25 mouse cellular contexts compared by ENCODE assay signal in genomic region chr10:83000721-83001120, GRCm38 (mm10). TPM values are rescaled to one million over a fixed set of nuclear protein-coding genes. Genes with fewer than 3 reads are reported as not detected.
DNase-seq lines count a peak whose midpoint lies in the region; ATAC-seq and TF ChIP-seq lines count a peak whose summit lies in the region.
"Had no signal": no experiment of that assay in that cellular context is flagged by ENCODE, and none has a peak within 500 bp of the region (broad histone marks: within the 10 kb centered on the region; RNA-seq: fewer than 3 reads in every experiment).

No protein-coding gene starts in this region.

- no peak for TF ChIP-seq CTCF in kidney, postnatal 0 days (IDR thresholded peaks at IDR 0.05; ENCODE audit: low read depth)
- no peak for TF ChIP-seq CTCF in olfactory bulb, adult 2 months (IDR thresholded peaks at IDR 0.05; ENCODE audit: insufficient read depth, low read depth, low read length)

- no peaks in the 10 kb centered on the region for H3K27me3 ChIP-seq in kidney, postnatal 0 days (ENCODE audit: insufficient read depth, low read length)
- no peaks in the 10 kb centered on the region for H3K27me3 ChIP-seq in kidney, embryonic 14.5 days (ENCODE audit: control insufficient read depth, insufficient read depth, low read length)
- H3K27me3 ChIP-seq: embryonic facial prominence, embryonic 13.5 days; embryonic facial prominence, embryonic 15.5 days; forebrain, embryonic 12.5 days; Patski had no signal

- no peaks in the 10 kb centered on the region for H3K36me3 ChIP-seq in kidney, postnatal 0 days (ENCODE audit: insufficient read depth, low read length)
- H3K36me3 ChIP-seq in kidney, embryonic 14.5 days (ENCODE audit: control insufficient read depth, insufficient read depth, low read length), result no peaks in the 10 kb centered on the region
- H3K36me3 ChIP-seq: embryonic facial prominence, embryonic 13.5 days; embryonic facial prominence, embryonic 15.5 days had no signal

- peaks cover 16% of the 10 kb centered on the region; the same call in 1 of the 2 replicates for H3K4me1 ChIP-seq in kidney, postnatal 0 days (replicated peaks; ENCODE audit: insufficient read depth, low read length)
- peaks cover 21% of the 10 kb centered on the region for H3K4me1 ChIP-seq in kidney, embryonic 14.5 days (ENCODE audit: control insufficient read depth, insufficient read depth, low read length)
- H3K4me1 ChIP-seq in olfactory bulb, adult 2 months (ENCODE audit: control insufficient read depth, insufficient read depth, low read length), result peaks cover 51% of the 10 kb centered on the region

- no peak overlapping the region for H3K27ac ChIP-seq in kidney, postnatal 0 days
- no peak overlapping the region for H3K27ac ChIP-seq in kidney, embryonic 14.5 days (ENCODE audit: low read depth, low read length)
- peak overlapping the region; percentile 67; the same call in 1 of the 2 replicates for H3K27ac ChIP-seq in olfactory bulb, adult 2 months (ENCODE audit: insufficient read depth, low read depth, low read length)
- H3K27ac ChIP-seq: embryonic facial prominence, embryonic 13.5 days; embryonic facial prominence, embryonic 15.5 days; forebrain, embryonic 10.5 days; forebrain, embryonic 12.5 days had no signal

- ATAC-seq in kidney, postnatal 0 days (replicated peaks; ENCODE audit: low FRiP score, low read depth), result 0 out of 2 replicates have a peak, but pooled peaks have one; percentile 5
- ATAC-seq in kidney, embryonic 14.5 days (ENCODE audit: low FRiP score, low TSS enrichment), result no peak
- ATAC-seq: activated CD4-positive, CD25-positive, alpha-beta regulatory T cell, adult 4 months; forebrain, embryonic 14.5 days; forebrain, embryonic 16.5 days; Patski had no signal

- no peak for DNase-seq in kidney, postnatal 0 days (ENCODE audit: low spot score)
- DNase-seq in 3134 (ENCODE audit: extremely low read depth, insufficient read length, low spot score) (peak; percentile 46), 3T3-L1 (ENCODE audit: low read depth, low spot score) (peak; percentile 65)
- DNase-seq in ovary, postnatal 36 days (ENCODE audit: low spot score), result no peak
- DNase-seq in cerebellum, postnatal 10 days, result no peak
- DNase-seq: adrenal gland, adult 8-10 months; adrenal gland, postnatal 14 days; adrenal gland, postnatal 36 days; cerebellum, adult 11-12 months; cerebellum, adult 2 months; cerebellum, adult 9-10 months; cerebellum, postnatal 14 days; cerebellum, postnatal 36 days; embryo, embryonic 11 days had no signal

- no peak overlapping the region for H3K4me3 ChIP-seq in kidney, postnatal 0 days (replicated peaks; ENCODE audit: low read depth, low read length)
- H3K4me3 ChIP-seq in kidney, embryonic 14.5 days (ENCODE audit: low read length), result no peak overlapping the region
- no peak overlapping the region for H3K4me3 ChIP-seq in olfactory bulb, adult 2 months (ENCODE audit: insufficient read depth, low read depth, low read length)
- H3K4me3 ChIP-seq: embryonic facial prominence, embryonic 13.5 days; embryonic facial prominence, embryonic 15.5 days; erythroblast, embryonic 14.5 days; forebrain, embryonic 10.5 days; forebrain, embryonic 12.5 days had no signal

- no peak overlapping the region for H3K4me2 ChIP-seq in kidney, postnatal 0 days (ENCODE audit: low read length)
- H3K4me2 ChIP-seq in kidney, embryonic 14.5 days (replicated peaks; ENCODE audit: low read depth, low read length), result no peak overlapping the region
- H3K4me2 ChIP-seq: embryonic facial prominence, embryonic 13.5 days; embryonic facial prominence, embryonic 15.5 days; forebrain, embryonic 12.5 days had no signal

- WGBS in kidney, postnatal 0 days, result 92% methylated on average over 2 of the region's 2 CpGs
- WGBS in kidney, embryonic 14.5 days, result 90% methylated on average over 2 of the region's 2 CpGs
- WGBS in olfactory bulb, adult 2 months, result 93% methylated on average over 2 of the region's 2 CpGs

- no peak for TF ChIP-seq POLR2A in olfactory bulb, adult 2 months (IDR thresholded peaks at IDR 0.05; ENCODE audit: insufficient read depth, low read depth, low read length)

- H3K9ac ChIP-seq in kidney, postnatal 0 days (ENCODE audit: low read depth, low read length), result no peak overlapping the region
- no peak overlapping the region for H3K9ac ChIP-seq in kidney, embryonic 14.5 days (ENCODE audit: low read depth, low read length)
- H3K9ac ChIP-seq: embryonic facial prominence, embryonic 15.5 days; forebrain, embryonic 12.5 days had no signal

- no peaks in the 10 kb centered on the region for H3K9me3 ChIP-seq in kidney, postnatal 0 days (replicated peaks; ENCODE audit: low read length)
- no peaks in the 10 kb centered on the region for H3K9me3 ChIP-seq in kidney, embryonic 14.5 days (ENCODE audit: control insufficient read depth, low read length)
- H3K9me3 ChIP-seq: embryonic facial prominence, embryonic 13.5 days; embryonic facial prominence, embryonic 15.5 days; forebrain, embryonic 10.5 days; forebrain, embryonic 12.5 days had no signal

RNA-seq across cellular contexts. Expression of gene Chst11, which starts 15.4 kb away (rescaled TPM):
- 2.7 and 2.9 TPM in 2 replicates for polyA plus RNA-seq in kidney, postnatal 0 days (2015; fragmentation: Nextera tagmentation; extraction: Ambion mirVana)
- 4.5 and 5.4 TPM in 2 replicates for polyA plus RNA-seq in kidney, embryonic 14.5 days (2014; fragmentation: Nextera tagmentation; extraction: Ambion mirVana)
- not detected in 2 replicates for polyA plus RNA-seq in olfactory bulb, adult 2 months (2012; ENCODE audit: insufficient read depth, insufficient read length, low replicate concordance, missing spikeins)

Comparison
In these comparisons a context has a peak if more than half of its experiments do, and no peak if none do; other contexts are left out.
1. DNase-seq: peak in 3134 (single experiment) and 3T3-L1 (single experiment); none in kidney, postnatal 0 days (single experiment), ovary, postnatal 36 days (single experiment) and cerebellum, postnatal 10 days (0 of 2).